Mouse (Mus musculus) lung, postnatal 14 days (tissue): ENCODE data around the gene Dusp13.

Source experiments
- DNase-seq: peaks from one replicate; pipeline ENCODE4 v3.0.0; 2021

Dusp13 gene

DNA sequence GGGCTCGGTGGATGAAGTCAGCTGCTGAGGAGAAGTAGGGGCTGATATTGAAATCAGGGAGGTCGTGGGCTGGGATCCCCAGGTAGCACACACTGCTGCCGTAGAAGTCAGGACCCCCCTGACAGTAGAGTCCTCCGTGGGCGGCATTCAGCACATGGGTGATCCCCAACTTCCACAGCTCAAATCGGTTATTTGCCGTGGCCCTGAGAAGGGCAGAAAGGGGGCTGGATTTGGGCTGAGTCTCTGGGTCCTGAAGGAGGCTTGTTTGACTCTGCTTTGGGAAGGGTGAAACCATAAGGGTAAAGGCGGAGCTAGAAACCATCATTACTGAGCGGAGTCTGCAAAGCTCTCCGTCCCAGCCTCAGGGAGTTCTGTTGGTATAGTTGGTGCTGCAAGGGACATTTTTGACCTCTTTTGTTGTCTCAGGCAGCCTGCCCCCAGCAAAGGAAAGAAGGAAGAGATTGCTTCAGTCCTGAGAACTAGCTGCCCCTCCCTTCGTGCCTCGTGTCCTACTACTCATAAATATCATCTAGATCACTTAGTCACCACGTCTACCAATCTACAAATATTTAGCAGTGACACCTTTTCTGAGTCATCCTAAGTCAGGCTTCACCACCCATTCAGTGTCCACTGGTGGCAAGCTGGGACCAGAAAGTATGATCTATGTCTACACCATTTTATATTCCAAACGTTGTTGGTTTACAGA, 3.4 kb downstream of the Dusp13 start:
- no peak for DNase-seq

DNA sequence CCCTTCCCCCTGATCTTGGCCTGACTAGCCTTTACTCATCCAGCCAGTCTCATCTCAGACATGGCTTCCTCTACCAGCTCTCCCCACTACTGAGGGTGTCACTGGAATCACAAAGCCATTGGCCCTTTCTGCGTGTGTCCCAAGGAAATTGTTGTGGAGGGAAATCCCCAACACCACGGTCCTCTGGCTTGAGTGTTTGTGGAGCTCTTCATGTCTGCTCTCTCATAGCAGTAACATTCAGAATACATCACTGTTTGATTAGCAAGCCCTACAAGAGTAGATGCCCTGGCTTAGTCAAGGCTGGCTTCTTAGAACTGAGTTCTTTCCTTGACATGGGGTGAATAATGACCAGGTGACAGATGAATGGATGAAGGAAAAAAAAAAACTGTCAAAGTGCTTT, 4.1 kb downstream of the Dusp13 start:
- no peak for DNase-seq

DNA sequence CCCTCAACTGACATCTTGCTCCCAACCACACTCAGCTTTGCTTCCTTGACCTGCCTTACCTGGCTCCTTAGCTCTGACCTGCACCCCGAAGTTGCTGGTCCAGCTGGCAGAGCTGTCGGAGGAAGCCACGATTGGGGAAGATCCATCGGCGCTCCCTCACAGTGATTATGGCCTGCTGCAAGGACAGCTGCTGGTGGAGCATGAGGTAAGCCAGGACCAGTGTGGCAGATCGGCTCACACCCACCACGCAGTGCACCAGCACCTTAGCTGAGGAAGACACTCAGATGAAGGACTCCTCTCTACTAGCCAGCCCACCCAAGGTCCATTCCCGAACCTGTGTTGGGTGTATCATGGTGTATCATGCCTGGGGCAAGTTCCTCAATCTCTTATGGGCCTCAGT, 4.7 kb downstream of the Dusp13 start:
- DNase-seq: no peak

DNA sequence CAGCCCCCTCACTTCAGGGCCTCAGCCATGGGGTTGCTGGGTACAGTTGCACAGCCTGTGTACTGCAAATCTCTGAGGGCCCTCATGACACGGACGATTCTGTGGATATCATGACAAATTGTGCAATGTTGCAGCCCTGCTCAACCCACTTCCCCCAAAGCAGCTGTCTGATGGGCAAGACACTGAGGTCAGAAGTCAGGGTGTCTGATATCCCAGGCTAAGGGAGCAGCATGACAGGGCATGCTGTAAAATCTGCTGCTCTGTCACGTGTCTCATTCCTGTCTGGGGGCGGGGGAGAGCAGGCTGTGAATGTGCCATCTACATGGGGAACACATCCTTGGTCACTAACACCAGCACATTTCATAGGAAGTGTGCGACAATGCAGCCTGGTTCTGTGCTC, 5.8 kb downstream of the Dusp13 start:
- no peak for DNase-seq

DNA sequence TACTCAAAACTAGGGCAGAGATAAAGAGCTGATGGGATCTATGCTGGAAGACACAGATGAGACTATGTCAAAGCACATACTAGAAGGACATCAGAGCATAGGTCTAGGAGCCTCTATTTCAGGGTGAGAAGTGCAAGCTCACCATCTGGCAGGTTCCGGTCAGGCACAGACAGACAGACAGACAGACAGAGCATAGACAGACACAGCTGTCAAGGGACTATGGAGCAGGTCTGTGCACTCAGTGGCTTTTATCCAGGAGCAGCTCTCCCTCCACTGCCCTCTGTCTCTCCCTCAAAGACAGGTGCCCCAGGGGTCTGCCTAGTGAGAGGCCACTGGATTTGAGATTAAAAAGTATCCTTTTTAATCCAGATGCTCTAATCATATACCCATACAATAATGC, 6.8 kb downstream of the Dusp13 start:
- no peak for DNase-seq

DNA sequence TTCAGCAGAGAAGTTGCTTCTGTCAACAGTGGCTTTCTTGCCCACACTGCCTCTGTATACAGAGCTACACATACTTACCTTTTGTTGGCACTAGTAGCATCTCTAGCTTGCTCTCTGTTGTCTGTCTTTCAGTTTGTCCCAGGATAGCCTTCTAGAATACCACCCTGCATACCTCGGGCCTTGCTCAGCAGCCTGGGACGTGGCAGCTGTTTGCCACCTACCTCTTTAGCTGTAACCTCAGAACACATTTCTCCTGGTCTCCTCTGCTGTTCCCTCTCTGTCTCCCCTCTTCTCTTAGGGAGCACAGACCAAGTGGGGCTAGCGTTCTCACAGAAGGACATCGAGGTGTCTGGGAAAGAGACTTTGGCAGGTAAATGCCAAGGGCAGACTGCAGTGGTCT, 8.5 kb downstream of the Dusp13 start:
- DNase-seq: no peak

DNA sequence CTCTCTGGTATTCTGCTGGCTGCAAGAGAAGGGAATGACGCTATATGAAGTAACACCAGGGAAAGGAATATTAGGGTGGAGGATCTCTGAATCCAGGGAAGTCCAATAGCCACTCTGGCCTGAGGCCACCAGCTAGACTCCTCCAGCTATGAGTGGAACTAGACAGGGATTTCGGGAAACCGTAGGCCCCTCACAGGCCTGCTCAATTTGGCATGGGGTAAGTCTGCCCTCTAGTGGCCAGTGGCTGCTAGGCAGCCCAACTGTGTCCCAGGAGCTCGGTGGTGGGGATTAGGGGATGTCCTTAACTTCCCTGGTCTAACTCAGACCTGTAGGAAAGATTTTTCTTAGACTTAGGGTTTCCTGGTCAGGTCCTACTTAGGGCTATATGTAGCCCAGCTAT, 9.2 kb downstream of the Dusp13 start:
- DNase-seq: peak; percentile 90

DNA sequence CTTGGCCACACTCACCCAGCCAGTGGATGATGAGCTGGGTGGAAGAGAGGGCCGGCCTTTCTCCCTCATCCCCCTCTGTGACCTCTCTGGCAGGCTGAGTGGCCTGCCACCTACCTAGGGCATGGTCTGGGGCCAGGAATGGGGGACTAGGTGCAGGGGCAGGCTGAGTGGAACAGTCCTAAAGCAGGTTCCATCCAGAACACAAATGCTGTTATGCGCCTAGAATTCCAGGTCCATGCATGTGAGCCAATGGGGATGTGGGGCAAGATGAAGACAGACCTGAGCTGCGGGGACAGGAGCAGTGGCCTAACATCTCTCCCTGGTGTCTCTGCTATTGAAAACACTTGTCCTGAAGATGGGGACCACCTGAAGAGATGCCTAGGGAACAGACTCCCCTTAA, 9.7 kb downstream of the Dusp13 start:
- DNase-seq: no peak

DNA sequence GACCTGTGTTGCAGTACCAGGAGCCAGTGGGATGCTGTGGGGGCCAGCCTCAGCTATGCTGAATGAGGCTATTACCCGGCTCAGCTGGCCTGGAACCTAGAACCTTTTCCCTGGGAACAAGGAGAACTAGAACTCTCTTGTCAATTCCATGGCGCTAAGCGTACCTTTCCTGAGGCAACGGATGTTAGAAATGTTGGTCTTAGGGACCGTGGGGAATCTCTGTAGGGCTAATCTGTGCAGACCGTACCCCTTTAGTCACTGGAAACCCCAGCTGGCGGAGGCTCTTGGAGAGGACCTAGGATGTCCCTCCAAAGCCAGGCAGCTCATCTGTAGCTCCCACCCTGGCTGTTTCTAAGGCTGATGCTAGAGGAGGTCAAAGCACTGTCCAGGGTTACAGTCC, 10.6 kb downstream of the Dusp13 start:
- no peak for DNase-seq

DNA sequence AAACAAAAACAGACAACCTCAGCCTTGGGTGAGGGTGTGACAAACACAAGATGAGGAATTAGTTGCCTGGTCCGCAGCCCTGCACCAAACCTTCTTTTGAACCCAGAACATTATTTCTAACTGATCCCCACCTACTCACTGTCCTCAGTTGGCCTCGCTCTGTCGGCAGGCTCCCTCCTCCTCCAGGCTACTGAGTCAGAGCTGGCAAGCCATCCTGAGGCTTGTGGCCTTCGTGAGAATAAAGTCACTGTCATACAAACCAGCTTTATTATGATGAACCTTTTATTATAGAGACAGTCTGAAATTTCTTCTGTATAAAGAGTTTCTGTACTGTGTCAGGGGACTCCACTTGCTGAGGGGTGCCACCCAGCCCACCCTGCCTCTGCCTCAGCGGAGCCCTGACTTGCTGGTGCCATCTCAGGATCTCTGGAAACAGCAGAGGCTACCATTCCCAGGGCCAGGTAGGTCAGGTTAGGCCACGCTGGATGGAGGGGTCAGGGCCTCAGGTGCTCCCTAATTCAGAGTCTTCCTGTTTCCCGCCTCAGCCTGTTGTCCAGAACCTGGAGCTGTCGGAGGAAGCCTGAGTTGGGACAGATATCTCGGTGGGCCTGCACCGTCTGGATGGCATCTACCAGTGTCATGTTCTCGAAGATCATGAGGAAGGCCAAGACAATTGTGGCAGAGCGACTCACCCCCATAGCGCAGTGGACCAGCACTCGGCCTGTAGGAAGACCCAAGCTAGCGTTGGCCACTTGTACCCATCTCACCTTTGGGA, 17.7 kb downstream of the Dusp13 start:
- DNase-seq: no peak

DNA sequence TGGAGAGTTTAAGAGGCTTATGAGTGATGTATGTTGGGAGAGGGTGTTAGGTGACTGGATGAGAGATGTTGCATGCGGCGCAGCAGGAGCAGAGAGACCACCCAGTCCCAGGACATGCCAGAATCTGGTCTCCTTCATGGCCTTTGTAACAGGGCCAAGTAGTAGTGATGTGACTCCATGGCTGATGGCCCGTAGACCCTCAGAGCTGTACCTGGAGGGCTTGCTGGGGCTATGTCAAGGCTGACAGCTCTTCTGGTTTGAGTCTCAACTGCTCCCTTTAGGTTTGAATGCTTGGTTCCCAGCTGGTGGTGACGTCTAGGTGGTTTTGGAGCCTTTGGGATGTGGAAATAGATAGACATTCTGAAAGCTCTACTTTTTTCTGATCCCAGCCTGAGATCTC, 21.0 kb downstream of the Dusp13 start:
- no peak for DNase-seq

DNA sequence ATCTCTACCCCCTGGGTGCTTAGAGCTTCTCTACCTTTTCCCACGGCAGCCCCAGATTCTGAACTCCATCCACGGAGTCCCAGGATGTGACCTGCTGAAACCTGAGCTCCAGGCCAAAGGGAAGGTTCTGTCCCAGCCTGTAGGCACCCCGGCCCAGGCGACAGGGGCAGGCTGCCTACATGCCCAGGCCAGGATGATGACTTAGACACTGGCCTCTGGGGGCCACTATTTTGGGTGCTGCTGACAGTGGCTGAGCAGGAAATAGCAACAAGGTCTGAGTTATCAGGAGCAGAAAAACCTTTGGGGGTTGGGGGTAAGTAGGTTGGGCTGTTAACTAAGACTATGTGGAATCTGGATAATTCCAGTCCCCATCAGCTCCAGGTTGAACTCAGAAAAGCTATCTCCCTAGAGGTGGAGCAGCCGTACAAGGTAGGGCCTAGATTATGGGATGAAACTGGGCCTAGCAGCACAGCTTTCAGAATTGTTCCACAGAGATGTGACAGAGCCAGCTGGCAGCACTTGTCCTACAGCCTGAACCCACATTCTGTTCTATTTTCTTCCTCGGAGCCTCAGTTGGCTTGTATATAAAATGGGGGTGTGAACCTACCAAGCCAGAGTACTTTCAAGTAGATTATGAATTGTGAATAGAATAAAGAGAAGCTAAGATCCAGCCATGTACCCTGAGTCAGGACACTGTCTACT, 21.8 kb downstream of the Dusp13 start:
- no peak for DNase-seq

DNA sequence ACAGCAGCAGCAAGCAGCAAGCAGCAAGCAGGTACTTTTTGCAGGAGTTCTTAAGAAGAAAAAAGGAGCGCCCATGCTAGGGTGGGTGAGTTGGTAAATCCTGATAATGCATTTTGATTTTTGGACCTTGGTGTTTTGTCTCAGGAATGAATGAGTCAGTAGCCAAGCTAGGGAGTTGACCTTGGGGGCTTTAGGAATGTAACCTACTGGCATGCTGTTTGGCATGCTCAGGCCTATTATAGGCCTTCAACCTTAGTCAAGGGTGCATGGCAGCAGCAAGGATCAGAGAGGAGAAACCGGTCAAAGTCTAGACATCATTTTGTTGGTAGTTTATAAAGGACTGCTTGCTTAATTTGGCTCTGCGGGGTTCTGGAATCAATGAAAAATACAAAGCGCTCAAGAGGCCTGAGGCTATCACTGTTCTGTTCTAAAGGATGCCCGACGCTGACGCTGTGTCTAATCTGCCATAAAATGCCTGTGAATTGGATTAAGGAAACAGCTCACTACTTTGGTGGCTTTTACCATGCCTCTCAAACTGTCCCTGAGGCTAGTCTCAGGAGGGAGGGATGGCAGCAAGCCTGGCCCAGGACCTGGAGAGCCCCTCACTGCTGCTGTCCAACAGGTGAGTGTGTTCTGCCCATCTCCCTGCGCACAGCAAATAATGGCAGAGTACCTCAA, 28.8 kb downstream of the Dusp13 start:
- no peak for DNase-seq

DNA sequence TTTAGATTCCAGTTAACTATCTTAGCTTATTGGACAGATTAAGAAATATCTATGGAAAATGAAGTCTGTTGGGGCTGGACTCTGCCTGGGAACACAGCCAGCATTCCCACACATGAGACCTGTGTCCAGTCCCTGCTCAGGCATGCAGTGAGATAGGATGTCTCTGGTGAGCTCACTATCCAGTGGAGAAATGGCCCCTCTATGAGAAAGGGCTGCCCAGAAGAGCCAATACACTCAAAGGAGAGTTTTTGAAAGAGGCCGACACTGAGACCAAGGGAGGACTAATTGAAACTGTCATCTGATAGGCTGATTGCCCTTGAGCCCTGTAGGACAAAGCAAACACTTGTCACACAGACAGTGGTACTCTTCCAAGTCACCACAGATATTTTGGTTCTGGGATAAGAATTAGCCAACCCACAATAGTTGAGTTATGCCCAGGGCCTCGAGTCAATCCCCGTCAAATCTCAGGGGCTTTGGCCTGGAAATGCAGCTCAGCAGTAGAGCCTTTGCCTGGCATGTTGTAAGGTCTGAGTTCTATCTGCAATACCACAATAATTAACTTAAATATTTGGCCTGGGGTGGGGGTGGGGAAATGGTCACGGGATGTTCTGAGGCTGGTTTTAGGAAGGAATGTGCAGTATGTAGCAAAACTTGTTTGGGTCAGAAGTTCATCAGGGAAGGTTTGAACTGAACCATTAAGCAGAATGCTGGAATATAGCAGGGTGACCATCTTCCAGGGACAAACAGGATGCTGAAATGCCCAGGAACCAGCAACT, 30.4 kb downstream of the Dusp13 start:
- DNase-seq: no peak

DNA sequence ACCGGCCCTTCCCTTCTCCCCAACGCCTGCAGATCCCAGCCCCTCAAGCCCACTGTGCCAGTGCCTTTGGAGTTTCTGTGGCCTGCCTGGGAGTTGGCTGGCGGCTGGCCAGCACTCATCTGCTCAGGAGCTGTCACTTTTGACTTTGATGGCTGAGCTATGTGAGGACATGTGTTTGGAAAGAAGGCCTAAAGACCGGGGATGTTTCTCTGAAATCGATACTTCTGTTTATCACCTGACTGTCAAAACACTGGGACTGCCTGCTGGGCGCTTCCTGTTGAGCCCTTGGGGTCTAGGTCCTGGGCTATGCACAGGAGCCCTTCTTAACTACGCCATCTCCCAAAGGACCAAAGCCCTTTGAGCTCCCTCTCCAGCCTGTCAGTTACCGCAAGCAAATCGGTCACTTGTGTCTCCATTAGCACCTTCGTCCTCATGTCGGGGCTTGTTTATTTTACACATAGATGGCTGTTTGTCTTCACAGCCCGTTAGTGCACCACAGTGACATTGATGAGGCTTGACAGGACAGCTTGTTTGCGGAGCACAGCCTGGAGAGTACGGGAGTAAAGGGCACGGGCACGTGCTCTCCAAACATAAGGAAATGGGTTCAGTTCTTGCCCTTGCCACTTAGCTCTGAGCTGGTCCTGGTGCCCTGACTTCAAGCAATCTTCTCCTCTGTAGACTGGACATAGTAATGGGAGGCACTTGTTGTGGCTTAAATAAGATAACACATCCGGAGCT, 31.2 kb downstream of the Dusp13 start:
- DNase-seq: no peak

DNA sequence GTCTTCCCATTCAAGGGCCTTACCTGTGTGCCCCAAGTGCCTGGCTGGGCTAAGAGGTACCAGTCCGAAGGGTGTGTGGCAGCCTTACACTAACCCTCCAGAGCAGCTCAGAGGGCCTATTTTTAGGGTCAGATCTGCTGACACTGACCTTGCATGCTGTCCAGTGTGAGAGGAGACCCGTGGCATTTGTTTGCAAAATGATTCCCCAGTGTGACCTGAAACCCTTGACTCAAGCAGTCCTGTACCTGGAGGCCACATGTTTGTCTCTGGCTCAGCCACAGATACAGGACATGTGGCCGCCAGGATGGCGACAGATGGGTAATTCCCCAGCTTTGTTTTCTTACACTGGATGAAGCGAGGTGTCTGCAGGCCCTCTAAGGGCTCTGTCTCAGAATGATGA, 36.5 kb downstream of the Dusp13 start, which contains the start of gene Dupd1:
TSS of gene Dupd1 (minus strand) at position 91 of the 400 bp plus-strand sequence.
- DNase-seq: no peak

DNA sequence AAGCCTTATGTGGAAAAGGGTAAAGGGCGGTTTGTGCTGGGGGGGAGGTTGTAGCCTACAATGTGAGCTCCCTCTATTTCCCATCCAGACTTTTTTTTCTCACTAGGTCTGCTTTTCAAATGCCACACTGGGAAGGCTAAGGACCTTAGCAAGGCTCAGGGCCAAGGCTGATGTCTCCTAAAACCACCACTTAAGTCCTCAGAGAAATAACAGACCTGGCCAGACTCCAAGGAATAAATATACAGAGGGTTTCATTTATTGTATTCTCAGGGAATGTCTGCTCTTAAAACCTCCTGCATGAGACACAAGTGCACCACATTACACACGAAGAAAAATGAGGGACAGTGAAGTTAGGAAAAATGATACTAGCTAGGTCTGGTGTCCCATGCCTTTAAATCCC, 39.8 kb downstream of the Dusp13 start:
- no peak for DNase-seq

DNA sequence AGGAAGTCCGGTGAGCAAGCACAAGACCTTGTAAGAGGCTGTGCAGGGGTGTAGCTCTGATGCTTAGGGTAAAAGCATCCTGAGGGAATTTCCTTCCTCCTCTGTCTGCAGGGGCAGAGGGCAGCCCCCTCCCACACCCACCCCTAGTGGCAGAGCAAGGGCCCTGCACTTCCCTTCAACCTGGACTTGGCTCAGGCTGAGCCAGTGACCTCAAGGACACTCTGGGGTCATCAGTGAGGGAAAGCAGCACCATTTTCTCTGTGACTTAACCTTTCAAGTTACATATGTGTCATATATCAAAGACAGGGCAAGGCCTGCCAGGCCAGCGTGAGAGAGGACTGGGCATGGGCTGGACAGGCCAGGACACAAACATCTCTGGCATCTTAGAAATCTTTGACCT, 41.4 kb downstream of the Dusp13 start:
- no peak for DNase-seq

DNA sequence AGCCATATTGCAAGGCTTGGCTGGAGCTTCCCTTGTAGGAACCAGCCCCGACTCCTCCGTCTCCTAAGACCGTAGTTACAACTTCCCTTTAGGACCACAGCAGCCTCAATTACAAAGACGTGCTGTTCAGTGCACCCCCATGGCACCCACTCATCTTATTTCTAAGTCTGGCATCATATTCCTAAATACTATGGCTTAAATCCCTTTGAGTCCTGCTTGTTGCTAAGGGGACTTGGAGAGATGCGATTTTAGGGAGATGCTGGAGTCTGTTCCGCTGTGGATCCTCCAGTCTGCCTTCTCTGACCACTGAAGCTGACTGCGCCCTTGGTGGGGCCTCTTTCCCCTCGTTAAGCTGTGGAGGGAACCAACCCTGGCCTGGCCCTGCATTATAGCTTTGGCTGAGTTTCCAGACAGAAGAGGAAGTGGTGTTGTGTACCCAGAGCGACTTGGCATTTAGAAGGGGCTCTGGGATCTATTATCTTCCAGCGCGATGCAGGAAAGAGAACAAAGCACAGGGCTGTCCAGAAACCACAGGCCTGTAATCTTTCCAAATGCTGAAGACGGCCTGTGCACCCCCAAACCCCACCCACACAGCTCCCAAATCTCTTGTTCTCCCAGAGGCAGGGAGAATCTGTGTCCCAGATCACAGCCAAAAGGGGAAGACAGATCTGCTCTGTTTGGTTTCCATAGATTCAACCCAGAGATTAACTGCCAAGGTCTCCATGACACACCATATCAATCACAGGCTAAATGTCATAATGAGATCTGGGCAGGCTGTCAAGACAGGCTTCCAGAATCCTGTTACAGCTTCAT, 44.0 kb downstream of the Dusp13 start:
- DNase-seq: peak; percentile 57

DNA sequence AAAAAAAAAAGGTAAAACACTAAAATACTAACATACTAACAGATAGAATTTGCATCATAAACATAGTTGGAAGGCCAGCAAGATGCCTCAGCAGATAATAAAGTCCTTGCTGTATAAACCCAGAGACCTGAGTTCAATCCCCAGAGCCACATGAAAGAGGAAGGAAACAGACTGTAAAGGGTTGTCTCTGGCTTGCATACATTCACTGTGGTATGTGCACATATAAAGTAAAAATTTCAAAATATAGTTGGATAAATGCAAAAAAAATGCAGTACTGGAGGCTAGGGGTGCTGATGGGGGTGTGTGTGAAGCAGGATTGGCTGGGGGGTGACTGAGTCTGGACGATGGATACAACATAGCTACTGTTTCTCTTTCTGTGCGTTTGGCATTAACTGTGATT, 45.5 kb downstream of the Dusp13 start:
- no peak for DNase-seq

DNA sequence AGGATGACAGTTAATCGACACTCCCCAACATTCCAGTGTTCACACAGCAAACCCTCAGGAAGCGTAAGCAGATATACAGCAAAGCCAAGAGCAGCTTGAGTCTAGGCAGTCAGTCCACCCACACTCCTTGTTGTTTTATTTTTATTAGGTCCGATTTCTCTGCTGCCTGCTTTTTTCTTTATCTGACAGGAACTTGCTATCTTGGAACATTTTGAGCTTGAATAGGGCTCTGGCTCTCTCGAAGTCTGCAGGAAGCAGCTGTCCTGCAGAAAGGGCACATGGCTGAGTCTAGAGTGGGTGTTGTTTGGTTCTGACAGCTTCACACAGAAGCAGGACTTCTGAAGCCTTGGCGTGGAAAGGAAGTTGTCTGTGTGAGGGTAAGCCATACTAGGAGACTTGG, 47.7 kb downstream of the Dusp13 start:
- DNase-seq: peak; percentile 27
